Mouse (Mus musculus): ENCODE data around the gene Stam. TPM values are rescaled to one million over a fixed set of nuclear protein-coding genes. Genes with fewer than 3 reads are reported as not detected.
"Not testable (repeated sequence)": the region's sequence is repeated elsewhere in the genome, so short reads cannot be mapped to it uniquely, and the experiment has no call there.

The Stam gene
- 10 to 100 TPM; 22.9 to 26.7 (median 23.8) TPM for total RNA-seq (2022)

DNA sequence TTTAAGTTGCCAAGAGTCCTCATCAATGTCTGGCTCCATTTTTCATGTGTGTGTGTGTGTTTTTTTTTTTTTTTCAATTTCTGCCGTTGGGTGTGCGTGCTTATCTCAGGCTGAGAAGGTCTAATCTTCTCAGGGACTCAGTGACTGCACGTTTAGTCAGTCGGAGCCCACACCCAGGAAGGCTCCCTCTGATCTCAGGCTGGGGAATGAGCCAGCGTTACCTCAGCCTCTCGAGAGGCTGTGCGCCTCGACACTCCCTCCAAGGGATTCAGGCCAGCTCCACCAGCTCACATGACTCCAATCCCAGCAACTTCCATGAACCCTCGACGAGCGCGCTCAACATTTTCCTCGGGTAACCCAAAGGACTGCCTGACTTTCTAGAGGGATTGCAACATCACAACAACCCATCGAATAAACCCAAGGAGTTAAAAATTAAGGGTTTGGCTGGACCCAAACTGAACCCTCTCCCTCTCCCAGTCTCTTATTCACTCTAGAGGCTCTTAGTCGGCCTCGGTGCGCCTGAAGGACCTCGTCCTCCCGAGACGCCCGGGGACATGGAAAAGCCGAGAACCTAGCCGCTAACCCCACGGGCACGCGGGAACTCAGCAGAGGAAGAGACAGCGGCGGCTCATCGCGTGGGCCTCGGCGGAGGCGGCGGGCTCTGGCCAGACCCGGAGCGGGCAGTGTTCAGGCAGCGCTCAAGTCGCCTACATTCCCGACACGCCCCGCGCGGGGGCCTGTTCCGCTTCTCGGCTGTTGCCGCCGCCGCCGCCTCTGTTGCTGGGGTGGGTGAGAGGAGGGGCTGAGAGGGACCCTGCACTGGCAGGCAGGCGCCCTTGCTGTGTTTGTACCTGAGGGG lies at the start of gene Stam:
Stam (plus strand) TSS at position 737 of the 859 bp plus-strand sequence.
- peak; percentile 90 for DNase-seq (ENCODE audit: low spot score)

DNA sequence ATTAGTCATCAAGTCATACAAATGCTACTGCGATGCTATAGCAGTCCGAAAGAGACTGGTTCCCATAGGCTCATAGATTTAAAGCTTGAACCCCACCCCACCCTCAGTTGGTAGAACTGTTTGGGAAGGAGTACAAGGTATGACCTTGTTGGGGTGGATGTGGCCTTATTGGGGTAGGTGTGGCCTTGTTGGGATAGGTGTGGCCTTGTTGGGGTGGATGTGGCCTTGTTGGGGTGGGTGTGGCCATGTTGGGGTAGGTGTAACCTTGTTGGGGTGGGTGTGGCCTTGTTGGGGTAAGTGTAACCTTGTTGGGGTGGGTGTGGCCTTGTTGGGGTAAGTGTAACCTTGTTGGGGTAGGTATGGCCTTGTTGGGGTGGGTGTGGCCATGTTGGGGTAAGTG lies 32.6 kb upstream of the Stam start:
- no peak for DNase-seq (ENCODE audit: low spot score)

DNA sequence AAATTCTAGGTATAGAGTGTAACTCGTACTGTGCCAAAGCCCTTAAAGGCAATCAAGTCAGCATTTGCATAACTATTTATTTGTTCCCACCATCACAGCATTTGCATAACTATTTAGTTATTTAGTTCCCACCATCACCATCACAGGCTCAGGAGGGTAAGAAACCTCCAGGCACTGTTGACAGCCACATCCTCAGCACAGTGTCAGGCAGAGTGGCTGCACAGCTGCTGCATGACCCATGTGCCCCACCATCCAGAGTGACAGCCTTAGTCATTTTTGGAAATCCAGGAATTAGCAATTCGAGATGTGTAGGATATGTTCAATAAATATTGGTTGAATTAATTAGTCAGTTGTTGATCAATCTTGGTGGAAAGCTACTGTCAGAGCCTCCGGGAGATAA lies 30.9 kb upstream of the Stam start:
- DNase-seq (ENCODE audit: low spot score), result no peak

DNA sequence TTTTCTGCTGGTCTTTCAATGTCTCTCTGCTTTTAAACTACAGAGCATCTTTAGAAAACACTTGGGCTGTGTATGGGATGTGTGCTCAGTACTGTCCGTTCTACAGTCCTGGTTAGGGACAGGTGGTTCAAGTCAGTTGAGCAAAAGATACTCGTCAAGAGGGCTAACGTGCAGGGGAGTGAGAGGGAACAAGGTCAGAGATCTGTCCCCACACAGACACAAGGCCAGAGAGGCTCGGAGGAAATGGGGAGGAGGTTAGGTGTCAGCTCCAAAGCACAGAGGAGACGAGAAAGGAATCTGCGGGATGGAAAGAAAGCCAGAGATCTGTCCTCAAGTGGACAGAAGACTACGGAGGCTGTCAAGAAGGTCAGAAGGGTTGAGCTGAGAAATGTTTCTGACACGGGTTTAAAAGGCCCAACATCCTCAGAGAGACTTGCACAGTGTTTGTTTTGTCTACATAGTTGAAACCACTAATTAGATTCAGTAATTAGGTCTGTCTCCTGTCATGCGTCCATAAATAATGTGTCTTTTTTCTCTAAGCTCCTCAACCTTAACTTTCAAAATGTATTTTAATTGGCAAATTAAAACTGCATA lies 30.2 kb upstream of the Stam start:
- DNase-seq (ENCODE audit: low spot score), result no peak

DNA sequence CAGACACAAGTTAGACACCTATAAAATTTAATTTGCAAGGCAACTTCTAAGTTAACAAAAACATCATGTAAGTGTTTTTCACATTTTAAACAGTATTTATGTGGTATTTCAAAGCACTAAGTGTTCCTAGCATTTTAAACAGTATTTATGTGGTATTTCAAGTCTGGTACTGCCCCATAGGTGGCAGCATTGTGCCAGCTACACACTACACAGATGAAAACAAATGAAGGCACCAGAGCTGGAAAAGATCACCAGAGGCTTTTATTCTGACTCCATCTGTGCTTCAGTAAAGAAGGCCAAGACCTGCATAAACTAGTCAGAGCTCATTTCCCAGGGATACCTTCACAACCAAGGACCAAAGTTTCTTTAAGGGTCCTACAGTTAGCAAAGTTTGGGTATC lies 25.5 kb upstream of the Stam start:
- DNase-seq (ENCODE audit: low spot score), result peak; percentile 54

DNA sequence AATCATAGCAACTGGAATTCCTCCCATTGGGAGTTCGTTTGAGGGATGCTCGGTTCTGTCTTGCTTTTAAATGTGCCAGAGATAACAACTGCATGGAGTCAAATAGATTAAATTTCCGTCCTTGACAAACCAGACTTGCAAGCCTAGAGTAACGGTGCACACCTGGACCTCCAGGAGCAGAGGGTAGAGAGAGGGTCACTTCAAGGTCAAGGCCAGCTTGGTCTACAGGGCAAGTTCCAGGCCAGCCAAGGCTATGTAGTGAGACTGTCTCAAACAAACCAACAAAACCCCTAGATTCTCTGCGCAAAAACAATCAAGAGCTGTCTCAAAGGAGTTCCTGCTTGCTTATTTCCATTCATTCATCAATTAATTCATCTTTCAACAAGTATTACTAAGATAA lies 25.1 kb upstream of the Stam start:
- DNase-seq (ENCODE audit: low spot score), result no peak

DNA sequence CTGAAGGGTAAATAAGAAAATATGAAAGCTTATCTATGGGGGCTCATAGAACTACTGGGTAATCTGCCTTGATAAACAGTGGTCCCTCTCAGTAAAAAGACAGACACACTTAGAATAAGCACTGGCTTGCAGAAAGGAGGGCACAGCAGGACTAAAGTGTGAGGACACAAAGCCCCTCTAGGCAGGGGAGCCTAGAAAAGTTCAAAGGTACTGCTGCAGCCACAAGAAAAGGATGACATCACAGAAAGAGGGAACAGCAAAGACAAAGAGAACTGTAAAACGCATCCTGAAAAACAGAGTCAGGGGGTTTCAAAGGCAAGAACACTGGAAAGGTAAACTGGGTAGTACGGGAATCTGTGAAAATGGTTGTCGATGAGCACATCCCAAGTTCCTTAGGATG lies 20.3 kb upstream of the Stam start:
- DNase-seq (ENCODE audit: low spot score), result no peak

DNA sequence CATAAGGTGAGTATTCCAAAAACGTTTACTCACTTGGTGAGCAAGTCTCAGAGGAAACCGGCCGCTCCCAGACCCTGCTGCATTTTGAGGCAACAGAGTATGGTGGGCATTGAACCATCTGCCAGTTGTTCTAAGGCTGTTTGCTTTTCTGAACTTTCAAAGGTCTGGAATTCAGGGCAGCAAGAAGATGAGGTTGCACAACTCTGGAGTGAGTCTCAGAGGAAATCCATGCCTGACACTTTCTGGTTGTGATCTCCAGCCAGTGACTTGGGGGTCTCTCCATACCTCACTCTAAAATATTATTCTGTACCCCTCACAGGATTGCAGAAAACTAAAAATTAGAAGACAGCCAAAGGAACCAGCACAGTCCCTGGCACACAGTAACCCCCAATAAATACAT lies 19.7 kb upstream of the Stam start:
- DNase-seq (ENCODE audit: low spot score), result no peak

DNA sequence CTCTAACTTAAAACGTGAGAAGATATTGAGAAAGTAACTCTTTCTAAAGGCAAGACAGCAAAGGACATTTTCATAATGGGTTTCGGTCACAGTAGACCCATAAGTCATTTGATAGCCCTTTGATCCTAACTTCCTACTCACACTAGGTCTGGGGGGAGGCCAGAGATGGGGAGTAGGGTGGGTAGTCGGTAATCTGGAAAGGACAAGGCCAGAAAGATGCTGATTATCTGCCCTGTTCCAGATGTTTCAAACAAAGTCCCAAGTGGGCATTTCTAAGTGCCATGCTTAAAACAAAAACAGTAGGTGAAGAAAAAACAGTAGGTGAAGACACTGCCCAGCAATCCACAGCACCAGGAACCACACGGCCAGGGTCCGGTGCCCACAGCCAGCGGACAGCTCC lies 19.2 kb upstream of the Stam start:
- DNase-seq (ENCODE audit: low spot score), result no peak

DNA sequence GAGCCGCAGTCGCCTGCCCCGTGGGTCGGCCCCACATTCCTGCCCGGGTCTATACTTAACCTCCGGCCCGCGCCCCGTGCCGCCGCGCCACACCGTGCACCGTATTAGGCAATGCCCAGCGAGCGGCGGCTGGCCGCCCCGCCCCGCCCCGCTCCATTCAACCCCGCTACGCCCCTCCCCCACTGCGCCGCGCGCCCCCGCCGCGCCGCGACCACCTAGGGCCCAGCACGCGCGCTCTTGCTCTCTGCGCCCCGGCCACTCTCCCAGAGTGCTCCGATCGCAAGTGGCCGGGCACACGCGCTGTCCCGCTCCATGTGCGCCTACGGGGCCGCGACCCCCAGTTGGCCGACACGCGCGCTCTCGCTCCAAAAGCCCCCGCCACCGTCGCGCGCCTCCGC lies 18.7 kb upstream of the Stam start:
- peak; percentile 19 for DNase-seq (ENCODE audit: low spot score)

DNA sequence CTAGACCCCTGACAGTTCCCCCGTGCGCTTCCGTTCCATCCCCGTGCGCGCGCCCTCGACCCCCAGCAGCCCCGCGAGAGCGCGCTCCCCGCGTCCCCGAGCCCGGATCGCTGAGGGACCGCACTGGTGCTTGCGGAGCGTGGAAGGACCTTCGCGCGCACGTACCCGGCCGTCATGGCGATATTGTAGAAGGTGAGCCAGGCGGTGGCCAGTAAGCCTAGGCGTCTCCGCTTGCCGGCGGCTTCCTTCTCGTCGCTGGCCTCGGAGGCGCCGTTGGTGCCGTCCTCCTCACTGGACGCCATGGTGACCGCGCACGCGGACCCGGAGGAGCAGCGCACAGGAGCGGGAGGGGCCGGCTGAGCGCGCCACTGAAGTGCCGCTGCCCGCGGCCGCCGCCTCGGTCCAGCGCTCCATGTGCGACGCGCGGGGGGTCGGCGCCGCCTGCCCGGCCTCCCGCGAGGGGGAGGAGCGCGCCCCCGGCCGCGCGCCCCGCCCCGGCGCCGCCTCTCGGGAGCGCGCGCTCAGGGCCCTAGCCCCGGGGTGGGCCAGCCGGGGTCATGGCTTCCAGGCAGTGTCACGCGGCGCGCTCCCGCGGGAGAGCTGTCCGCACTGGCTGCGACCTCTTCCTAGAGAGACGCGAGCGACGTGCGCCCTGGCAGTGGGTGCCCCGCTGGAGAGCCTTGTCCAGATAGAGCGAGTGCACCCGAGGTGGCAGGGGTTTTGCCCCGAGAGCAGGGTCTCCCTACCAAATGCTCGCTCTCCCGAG lies 18.1 kb upstream of the Stam start, which contains the start of gene Hacd1:
Hacd1 (minus strand) TSS at position 570 of the 766 bp plus-strand sequence.
- DNase-seq (ENCODE audit: low spot score), result peak; percentile 45

DNA sequence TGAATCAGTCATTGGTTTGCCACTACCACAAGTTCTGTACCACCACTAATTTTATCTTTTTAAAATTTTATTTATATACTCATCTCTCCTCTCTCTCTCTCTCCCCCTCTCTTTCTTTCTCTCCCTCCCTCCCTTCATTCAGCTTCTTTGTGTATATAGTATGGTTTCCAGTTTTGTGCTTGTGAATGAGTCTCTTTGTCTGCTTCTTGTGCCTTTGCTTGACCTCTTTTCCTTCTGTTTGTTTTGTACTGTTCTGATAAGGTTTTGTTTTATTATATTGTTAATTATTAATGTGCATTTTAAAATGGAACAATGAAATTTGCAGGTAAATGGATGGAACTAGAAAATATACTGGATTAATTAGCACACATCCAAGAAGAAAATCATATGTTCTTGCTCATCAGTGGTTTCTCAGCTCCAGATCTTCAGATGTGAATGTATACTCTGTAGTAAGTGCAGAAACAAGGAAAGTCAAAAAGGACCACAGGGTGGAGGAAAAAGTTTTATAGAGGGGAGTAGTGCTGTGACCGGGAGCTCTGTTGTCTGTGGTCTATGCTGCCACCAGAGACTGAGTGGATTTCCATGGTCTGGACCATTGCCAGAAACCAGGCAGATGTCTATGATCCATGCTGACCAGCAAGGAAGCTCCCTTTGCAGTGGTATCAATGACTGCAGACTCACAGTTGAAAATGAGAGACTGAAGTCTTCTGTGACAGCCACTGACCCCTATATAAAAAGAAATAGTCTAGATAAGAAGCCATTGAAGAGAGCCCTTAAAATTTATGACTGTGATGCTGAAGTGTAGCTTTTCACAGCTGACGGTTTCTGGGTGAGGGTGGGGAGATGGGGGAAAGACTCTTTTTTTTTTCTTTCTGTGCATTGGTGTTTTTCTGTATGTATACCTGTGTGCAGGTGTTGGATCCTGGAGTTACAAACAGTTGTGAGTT lies 7.9 kb upstream of the Stam start:
- DNase-seq (ENCODE audit: low spot score), result no peak

DNA sequence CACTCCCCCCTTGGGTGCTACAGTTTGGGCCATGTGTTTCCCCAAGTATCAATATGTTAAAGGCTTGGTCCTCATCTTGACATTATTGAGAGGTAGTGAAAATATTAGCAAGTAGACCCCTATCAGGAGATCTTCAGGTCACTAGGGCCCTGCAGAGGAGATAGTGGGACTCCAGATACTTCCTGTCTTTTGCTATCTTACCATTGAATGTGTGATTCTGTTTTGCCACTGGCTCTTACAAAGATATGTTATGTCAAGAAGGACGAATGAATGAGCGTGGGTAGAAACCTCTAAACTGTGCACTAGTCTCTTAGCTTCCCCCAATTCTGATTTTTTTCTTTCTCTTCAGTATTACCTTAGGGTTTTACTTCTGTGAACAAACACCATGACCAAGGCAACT lies 4.9 kb upstream of the Stam start:
- DNase-seq (ENCODE audit: low spot score), result no peak

DNA sequence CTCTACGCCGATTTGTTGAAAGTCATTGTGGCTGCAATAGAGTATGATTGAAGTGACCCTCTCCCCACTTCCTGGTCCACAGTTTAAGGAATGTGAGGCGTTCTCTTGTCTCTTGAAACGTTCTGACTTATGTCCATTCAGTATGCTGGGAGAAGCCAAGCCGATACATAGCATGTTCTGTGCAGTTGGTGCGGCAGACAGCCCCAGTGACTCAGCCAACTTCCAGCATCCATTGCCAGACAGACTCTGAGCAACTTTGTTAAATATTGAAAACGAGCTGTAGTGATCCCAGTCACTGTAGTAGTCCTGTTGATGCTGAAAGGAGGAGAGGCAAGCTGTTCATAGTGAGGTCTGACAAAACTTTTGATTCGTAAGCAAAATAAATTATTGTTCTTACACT lies 3.4 kb upstream of the Stam start:
- DNase-seq (ENCODE audit: low spot score), result no peak

DNA sequence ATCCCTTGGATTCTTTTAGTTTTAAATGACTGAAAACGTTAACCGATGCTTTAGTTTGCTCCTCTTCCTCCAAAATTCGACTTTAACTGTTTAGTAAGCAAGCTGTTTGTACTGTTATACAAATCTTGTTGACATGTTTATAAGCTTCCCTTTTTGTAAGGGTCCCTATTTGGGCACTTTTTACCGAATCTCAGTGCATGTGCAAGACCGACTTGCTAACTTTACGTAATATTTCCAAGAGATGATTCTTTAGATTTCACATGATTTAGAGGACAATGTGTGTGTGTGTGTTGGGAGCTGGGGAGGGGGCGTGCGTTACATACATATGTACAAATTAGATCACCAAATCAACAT lies 913 bp upstream of the Stam start:
- DNase-seq (ENCODE audit: low spot score), result no peak

DNA sequence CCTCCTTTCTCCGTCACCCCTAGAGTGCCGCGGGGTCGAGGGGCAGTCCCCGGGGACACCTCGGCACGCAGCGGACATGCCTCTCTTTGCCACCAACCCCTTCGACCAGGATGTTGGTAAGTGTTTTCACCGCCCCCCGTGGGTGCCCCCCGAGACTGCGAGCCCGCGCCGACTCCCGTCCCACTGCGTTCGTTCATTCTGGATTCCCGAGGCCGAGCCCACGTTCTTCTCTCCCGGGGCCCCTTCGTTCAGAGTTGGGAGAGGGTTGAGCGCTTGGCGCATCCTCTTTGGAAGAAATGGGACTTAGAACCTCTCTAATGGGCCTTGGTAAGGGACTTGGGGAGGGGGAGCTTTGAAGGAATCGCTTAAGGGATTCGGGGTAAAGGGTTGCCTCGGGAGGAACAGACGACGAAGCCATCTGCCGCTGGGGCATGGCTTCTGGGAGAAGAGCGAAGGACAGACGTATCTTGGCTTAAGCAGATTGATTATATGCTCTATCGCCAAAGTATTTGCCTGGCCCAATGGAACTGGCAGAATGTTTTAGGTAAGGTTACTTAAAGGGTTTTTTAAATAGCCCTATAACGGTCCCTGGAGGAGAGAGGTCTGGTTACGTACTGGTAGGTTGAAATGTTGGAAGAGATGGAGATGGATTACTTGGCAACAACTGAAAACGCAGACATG lies 463 bp downstream of the Stam start:
- no peak for DNase-seq (ENCODE audit: low spot score)

DNA sequence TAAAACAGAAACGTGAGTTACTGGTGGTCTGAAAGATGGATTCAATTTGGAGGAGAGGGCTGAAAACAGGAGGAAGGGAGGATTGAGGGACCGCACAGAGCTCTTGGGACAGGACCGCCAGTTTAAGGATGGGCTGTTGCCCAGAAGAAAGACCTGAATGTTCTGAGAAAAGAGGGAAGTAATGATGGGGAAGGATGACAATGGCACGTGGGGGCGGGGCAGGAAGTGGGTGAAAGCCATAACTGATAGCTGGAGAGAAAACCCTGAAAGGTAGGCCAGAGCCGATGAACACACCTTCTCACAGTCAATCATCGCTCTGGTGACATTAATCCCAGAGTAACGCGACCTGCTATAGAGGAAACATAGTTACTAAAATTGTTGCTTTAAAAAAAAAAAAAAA lies 4.6 kb downstream of the Stam start:
- DNase-seq (ENCODE audit: low spot score), result not testable (repeated sequence)

DNA sequence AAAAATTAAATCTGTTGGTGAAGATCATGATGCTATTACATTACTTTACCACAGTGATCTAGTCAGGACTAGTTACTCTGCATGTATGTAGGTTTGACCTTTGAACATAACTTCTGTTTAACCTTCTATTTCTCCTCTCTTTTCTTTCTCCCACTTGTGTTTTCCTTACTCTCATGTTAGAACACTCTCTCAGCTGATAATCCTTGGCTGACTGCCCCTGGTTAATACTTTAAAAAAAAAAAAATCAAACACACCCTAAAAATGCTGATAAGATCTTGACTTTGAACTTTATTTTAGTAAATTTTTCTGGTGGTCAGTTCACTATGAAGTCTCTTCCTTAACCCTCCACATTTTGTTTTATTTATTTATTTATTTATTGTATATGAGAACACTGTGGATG lies 26.6 kb downstream of the Stam start:
- DNase-seq (ENCODE audit: low spot score), result no peak

DNA sequence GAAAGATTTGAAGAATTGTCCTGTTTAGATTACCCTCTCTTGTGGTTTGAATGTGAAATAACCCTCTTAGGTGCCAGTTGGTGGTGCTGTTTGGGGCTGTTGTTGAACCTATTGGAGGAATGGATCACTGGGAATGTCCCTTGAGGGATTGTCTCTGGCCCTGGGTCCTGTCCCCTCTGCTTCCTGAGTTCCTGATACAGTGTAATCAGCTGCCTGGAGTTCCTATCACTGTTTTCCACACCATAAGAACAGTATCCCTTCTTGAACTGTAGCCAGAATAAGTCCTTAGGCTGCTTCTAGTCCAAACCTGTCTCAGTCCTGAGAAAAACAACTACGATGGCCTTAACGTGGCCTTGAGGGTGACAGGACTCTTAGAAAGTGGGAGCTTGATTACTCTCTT lies 28.7 kb downstream of the Stam start:
- DNase-seq (ENCODE audit: low spot score), result no peak

DNA sequence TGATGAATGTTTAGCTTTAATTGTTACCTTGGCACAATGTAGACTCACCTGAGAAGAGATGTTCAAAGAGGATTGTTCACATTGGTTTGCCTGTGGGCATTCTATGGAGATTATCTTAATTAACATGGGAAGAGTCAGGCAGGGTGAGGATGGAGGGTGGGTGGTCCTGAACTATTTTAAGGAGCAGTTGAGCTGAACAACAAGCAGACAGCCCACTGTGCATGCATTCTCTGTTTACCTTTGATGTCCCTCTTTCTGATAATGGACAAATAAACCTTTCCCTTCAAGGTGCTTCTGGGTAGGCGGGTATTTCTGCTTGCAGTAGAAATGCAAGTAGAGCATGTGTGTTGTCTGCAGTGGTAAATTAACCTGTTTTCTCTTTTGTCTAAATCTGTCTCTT lies 30.0 kb downstream of the Stam start:
- no peak for DNase-seq (ENCODE audit: low spot score)

DNA sequence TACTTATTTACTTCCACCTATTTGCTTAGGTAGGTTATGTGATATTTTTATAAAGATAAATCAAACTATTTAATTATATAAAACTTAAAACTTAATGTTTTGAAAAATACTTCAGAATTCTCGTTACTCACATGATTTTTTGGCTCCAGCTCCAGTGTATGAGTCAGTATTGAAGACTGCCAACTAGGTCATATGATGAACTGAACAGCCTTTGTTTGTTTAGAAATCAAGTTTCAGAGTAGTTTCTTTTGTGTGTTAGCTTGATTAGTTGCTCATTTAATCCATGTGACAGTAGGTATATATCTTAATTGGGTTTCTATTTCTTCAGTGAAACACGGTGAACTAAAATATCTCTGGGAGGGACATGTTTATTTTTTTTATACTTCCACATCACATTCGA lies 33.8 kb downstream of the Stam start:
- DNase-seq (ENCODE audit: low spot score), result peak; percentile 31
